Mouse (Mus musculus) heart, embryonic 16.5 days (tissue): Measurements from ENCODE around the gene Il13ra1. TPM values are rescaled to one million over a fixed set of nuclear protein-coding genes. Genes with fewer than 3 reads are reported as not detected.
A peak's percentile ranks its signal among the peaks of the same experiment; 100 is the strongest.

ENCODE experiments used
- ATAC-seq: fragments of 200-750 bp; cut with Nextera tagmentation; replicated peaks from 2 replicates; pipeline ENCODE4 v1.8.0; 2017; ENCODE audit warnings: moderate number of reproducible peaks; ENCODE audit not compliant: insufficient read depth, low FRiP score; ENCODE audit errors: extremely low read depth
- H3K27ac ChIP-seq: fragments of 300-500 bp; sonication (generic); 2 replicates; pipeline ENCODE4 v1.5.1; 2014; ENCODE audit warnings: mild to moderate bottlenecking, low read length, control low read depth, moderate library complexity
- H3K27me3 ChIP-seq: fragments of 300-500 bp; sonication (generic); 2 replicates; pipeline ENCODE4 v1.6.1; 2014; ENCODE audit warnings: low read length, mixed read lengths; ENCODE audit not compliant: control insufficient read depth, insufficient read depth
- H3K36me3 ChIP-seq: fragments of 300-500 bp; sonication (generic); 2 replicates; pipeline ENCODE4 v1.6.1; 2014; ENCODE audit not compliant: control insufficient read depth, insufficient read depth
- H3K4me1 ChIP-seq: fragments of 300-500 bp; sonication (generic); 2 replicates; pipeline ENCODE4 v1.6.1; 2014; ENCODE audit warnings: low read length, mixed read lengths; ENCODE audit not compliant: control insufficient read depth, insufficient read depth
- H3K4me2 ChIP-seq: fragments of 300-500 bp; sonication (generic); 2 replicates; pipeline ENCODE4 v1.6.1; 2014; ENCODE audit warnings: low read depth, mild to moderate bottlenecking, control low read depth, low read length
- H3K4me3 ChIP-seq: fragments of 300-500 bp; sonication (generic); 2 replicates; pipeline ENCODE4 v1.5.1; 2014; ENCODE audit warnings: mild to moderate bottlenecking, control low read depth, low read length
- H3K9ac ChIP-seq: fragments of 300-500 bp; sonication (generic); 2 replicates; pipeline ENCODE4 v1.6.1; 2014; ENCODE audit warnings: low read length, control low read depth
- H3K9me3 ChIP-seq: fragments of 300-500 bp; sonication (generic); replicated peaks from 2 replicates; pipeline ENCODE4 v1.6.1; 2016; ENCODE audit warnings: low read length; ENCODE audit not compliant: control insufficient read depth
- WGBS: fragments of 180-500 bp; shearing (Covaris S2); extraction: QIAGEN DNeasy Blood & Tissue Kit; methylation state at CpG from one replicate; pipeline ENCODE4 v1.1.7; 2014; 5-methylcytosine and 5-hydroxymethylcytosine counted together
- polyA plus RNA-seq: library from polyadenylated mRNA; unstranded; fragments of >200 nt; fragmentation: Nextera tagmentation; extraction: Ambion mirVana; gene quantifications from 2 replicates; pipeline ENCODE4 v1.2.1, GENCODE M21; 2015

Il13ra1 gene
- 31.2 and 33.5 TPM in 2 replicates for polyA plus RNA-seq

DNA sequence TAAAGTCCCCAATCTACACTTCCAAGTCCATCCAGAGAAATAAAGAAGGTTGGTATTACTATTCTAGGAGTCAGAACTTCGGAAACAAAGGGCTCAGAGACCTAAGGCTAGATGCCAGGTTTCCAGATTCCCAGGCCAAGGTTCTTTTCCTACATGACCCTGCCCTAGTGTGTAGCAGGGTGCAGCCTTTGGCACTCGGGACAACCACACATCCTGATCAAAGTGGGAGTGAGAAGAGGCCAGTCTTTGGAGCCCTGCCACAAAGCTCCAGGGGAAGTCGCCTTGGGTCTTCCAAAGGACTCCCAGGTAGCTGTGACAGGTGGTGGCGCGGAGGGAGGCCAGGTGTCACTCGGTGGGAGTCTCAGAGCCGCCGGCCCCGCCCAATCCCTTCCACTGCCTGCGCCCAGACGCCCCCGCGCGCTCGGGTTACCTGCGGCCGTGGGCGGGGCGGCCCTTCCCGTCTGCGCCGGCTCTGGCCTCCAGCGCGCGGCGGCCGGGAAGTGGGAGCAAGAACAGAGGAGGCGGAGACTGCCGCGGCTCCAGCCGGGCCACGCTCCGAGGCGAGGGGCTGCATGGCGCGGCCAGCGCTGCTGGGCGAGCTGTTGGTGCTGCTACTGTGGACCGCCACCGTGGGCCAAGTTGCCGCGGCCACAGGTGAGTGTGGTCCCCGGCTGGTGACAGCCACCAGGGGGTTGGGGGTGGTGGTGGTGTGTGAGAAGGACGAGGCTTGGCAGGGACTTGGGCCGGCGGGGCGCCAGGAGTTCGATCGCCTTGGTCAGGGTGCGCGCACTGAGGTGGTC lies at the start of gene Il13ra1:
TSS of gene Il13ra1 (plus strand) at position 489 of the 800 bp plus-strand sequence.
- ATAC-seq, result peak; percentile 70
- H3K27ac ChIP-seq, result peak within 1 kb of the TSS; percentile 56

DNA sequence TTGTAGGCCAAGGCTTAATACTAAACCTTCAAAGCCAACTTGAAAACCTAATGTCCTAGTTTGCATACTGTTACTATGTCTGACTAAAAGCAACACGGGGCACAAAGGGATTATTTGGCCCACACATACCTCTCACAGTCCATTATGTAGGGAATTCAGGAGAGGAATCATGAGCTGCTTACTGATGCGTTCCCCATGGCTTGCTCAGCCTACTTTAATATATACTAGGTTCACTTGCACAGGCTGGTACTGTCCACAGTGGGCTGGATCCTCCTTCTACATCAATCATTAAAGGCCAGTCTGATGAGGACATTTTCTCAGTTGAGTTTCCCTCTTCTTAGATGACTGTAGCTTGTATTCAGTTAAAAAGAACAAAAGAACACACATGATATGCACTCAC lies 37.9 kb upstream of the Il13ra1 start:
- no peak overlapping the region for H3K27ac ChIP-seq
- no peak overlapping the region for H3K9ac ChIP-seq
- H3K9me3 ChIP-seq, result no peaks in the 10 kb centered on the region
- H3K4me1 ChIP-seq, result no peaks in the 10 kb centered on the region
- H3K36me3 ChIP-seq, result no peaks in the 10 kb centered on the region
- no peaks in the 10 kb centered on the region for H3K27me3 ChIP-seq
- ATAC-seq, result no peak
- H3K4me2 ChIP-seq, result no peak overlapping the region
- no peak overlapping the region for H3K4me3 ChIP-seq
- 67% methylated on average over 2 of the region's 2 CpGs for WGBS

More for the DNA sequence above, at the start of gene Il13ra1:
- H3K4me2 ChIP-seq, result peak within 1 kb of the TSS; percentile 67
- H3K9ac ChIP-seq, result peak within 1 kb of the TSS; percentile 70
- no peaks in the 10 kb centered on the region for H3K36me3 ChIP-seq
- WGBS, result 17% methylated on average over 48 of the region's 51 CpGs
- H3K4me1 ChIP-seq, result no peaks in the 10 kb centered on the region
- H3K27me3 ChIP-seq, result no peaks in the 10 kb centered on the region
- no peaks in the 10 kb centered on the region for H3K9me3 ChIP-seq
- H3K4me3 ChIP-seq, result peak within 1 kb of the TSS; percentile 55

GRCm38 (mm10) chrX:36077164-36077563 lies 34.7 kb upstream of the Il13ra1 start:
- no peak overlapping the region for H3K4me2 ChIP-seq
- 67% methylated on average over 4 of the region's 4 CpGs for WGBS
- no peak for ATAC-seq

GRCm38 (mm10) chrX:36082917-36083316 lies 29.0 kb upstream of the Il13ra1 start:
- 65% methylated on average over 1 of the region's 1 CpGs for WGBS
- Histone ChIP-seq H3K9me3 (no peaks in the 10 kb centered on the region), H3K36me3 (no peaks in the 10 kb centered on the region), H3K9ac (no peak overlapping the region), H3K4me2 (no peak overlapping the region), H3K27ac (no peak overlapping the region), H3K4me3 (no peak overlapping the region), H3K27me3 (no peaks in the 10 kb centered on the region), H3K4me1 (no peaks in the 10 kb centered on the region)
- ATAC-seq, result no peak

More at GRCm38 (mm10) chrX:36077164-36077563, 34.7 kb upstream of the Il13ra1 start:
- Histone ChIP-seq H3K27me3 (no peaks in the 10 kb centered on the region), H3K9me3 (no peaks in the 10 kb centered on the region), H3K27ac (no peak overlapping the region), H3K36me3 (no peaks in the 10 kb centered on the region), H3K4me1 (no peaks in the 10 kb centered on the region), H3K9ac (no peak overlapping the region), H3K4me3 (no peak overlapping the region)

DNA sequence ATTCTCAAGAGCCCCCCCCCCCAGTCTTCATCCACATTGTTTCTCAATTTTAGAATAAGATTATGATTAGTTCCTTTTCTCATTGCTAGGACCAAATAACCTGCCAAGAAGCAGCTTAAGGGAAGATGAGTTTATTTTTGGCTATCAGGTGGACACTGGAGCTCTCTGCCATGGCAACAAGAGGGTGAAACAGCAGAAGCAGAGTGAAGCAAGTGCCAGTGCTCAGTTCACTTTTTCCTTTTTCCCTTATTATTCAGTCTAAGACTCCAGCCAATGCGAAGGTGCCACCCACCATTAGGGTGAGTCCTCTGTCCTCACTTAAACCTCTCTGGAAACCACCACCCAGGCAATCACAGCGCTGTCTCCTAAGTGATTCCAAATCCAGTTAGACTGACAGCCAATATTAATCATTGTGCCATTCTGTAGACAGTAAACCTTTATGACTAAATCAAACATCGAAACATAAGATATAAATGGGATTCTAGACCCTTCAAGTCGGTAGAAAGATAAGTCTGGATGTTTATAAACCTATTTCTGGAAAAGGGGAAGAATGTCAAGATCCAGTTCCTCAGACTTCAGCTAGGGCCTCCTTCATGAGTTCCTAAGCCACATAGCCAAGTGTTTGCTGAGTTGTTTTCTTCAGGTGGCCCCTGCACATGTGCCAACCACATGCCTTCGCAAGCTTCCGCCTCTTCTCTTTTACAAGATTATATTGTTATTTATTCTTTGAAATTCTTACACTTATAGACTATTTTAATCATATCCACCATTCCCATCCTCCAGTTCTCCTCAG lies 23.2 kb upstream of the Il13ra1 start:
- Histone ChIP-seq H3K4me1 (no peaks in the 10 kb centered on the region), H3K4me2 (no peak overlapping the region), H3K9me3 (no peaks in the 10 kb centered on the region), H3K27ac (no peak overlapping the region), H3K9ac (no peak overlapping the region), H3K4me3 (no peak overlapping the region), H3K27me3 (no peaks in the 10 kb centered on the region), H3K36me3 (no peaks in the 10 kb centered on the region)
- ATAC-seq, result no peak
- whole genome bisulfite sequencing, result 75% methylated on average over 6 of the region's 6 CpGs

- 93% methylated on average over 1 of the region's 1 CpGs for WGBS
- Histone ChIP-seq H3K27me3 (no peaks in the 10 kb centered on the region), H3K4me3 (no peak overlapping the region), H3K9me3 (no peaks in the 10 kb centered on the region), H3K4me2 (no peak overlapping the region), H3K36me3 (no peaks in the 10 kb centered on the region), H3K9ac (no peak overlapping the region), H3K4me1 (peaks cover 5% of the 10 kb centered on the region; the same call in 1 of the 2 replicates), H3K27ac (no peak overlapping the region)
- ATAC-seq, result no peak
Observed at GRCm38 (mm10) chrX:36100883-36101282, 11.0 kb upstream of the Il13ra1 start.

DNA sequence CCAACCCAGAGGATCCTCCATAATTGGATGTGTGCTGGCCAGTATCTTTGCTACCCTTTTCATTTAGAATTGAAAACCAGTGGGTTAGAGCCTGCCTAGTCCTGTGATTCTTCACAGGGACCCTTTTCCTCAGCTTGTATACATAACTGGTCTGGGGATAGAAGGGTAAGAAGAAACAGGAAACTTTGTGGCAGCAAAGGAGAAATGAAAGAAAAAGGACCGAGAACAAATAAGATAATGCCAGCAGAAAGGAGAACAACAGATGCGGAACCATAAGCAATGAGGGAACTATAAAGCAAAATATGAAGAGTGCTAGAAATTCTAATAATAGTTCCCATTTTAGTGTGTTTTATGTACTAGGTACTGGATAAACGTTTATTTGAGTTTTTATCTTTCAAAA lies 10.6 kb upstream of the Il13ra1 start:
- no peak overlapping the region for H3K27ac ChIP-seq
- no peaks in the 10 kb centered on the region for H3K9me3 ChIP-seq
- no peak overlapping the region for H3K4me3 ChIP-seq
- H3K27me3 ChIP-seq, result no peaks in the 10 kb centered on the region
- 69% methylated on average over 3 of the region's 3 CpGs for WGBS
- H3K9ac ChIP-seq, result no peak overlapping the region
- ATAC-seq, result no peak
- H3K4me1 ChIP-seq, result peaks cover 5% of the 10 kb centered on the region; the same call in 1 of the 2 replicates
- no peak overlapping the region for H3K4me2 ChIP-seq
- no peaks in the 10 kb centered on the region for H3K36me3 ChIP-seq

DNA sequence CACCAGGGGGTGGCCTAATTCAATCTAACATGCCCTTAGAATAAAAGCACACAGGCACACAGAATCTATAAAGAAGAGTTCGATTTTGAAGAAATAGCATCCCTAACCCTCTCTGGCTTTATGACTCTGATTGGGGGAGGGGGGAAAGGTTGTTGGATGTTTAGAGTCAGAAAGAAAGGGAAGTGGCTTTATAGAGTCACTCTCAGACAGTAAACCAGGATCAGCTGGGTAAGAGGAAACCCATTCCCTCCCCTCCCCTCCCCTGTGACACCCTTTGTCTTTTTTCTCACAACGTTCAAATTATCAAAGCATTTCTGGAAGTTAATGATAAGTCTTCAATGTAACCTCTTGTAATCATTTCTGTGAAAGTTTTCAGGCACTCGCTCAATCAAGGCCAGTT lies 3.3 kb upstream of the Il13ra1 start:
- Histone ChIP-seq H3K9me3 (no peaks in the 10 kb centered on the region), H3K27ac (no peak overlapping the region), H3K4me1 (peaks cover 5% of the 10 kb centered on the region; the same call in 1 of the 2 replicates), H3K27me3 (no peaks in the 10 kb centered on the region), H3K36me3 (no peaks in the 10 kb centered on the region), H3K9ac (no peak overlapping the region), H3K4me2 (no peak overlapping the region), H3K4me3 (no peak overlapping the region)
- no peak for ATAC-seq
- WGBS, result 38% methylated on average over 3 of the region's 3 CpGs

DNA sequence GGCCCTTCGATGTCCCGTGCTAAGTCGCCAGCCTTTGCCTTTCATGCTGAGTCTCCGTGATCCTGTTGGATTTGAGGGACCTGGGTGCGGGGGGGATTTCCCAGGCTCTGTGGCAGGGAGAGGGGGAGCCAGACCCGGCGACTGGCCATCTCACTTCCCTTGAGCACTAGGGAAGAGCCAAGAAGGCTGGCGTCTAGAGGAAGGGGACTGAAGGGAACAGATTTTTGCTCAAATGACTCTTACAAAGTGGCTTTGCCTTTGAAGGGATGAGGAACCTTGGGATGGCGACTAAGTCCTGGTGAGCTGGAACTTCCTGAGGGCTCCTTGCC lies 476 bp downstream of the Il13ra1 start:
- Histone ChIP-seq H3K9ac (peak overlapping the region; percentile 70), H3K27ac (peak overlapping the region; percentile 56), H3K27me3 (no peaks in the 10 kb centered on the region), H3K9me3 (no peaks in the 10 kb centered on the region), H3K4me3 (peak overlapping the region; percentile 55), H3K36me3 (no peaks in the 10 kb centered on the region), H3K4me1 (no peaks in the 10 kb centered on the region), H3K4me2 (peak overlapping the region; percentile 67)
- 8% methylated on average over 9 of the region's 9 CpGs for WGBS
- ATAC-seq, result 0 out of 2 replicates have a peak, but pooled peaks have one; percentile 17
